Comparison of ENCODE assay signal across 18 mouse cellular contexts in genomic region chr11:74842045-74842444, GRCm38 (mm10). TPM values are rescaled to one million over a fixed set of nuclear protein-coding genes. Genes with fewer than 3 reads are reported as not detected.
DNase-seq lines count a peak whose midpoint lies in the region; TF ChIP-seq lines count a peak whose summit lies in the region.
"Had no signal": no experiment of that assay in that cellular context is flagged by ENCODE, and none has a peak within 500 bp of the region (broad histone marks: within the 10 kb centered on the region; RNA-seq: fewer than 3 reads in every experiment).

No protein-coding gene starts in this region.

- peaks cover 7% of the 10 kb centered on the region for H3K4me1 ChIP-seq in ES-Bruce4 (ENCODE audit: control insufficient read depth, insufficient read depth, low read length)

- no peak for DNase-seq in gastrocnemius, adult 2 months
- DNase-seq in gastrocnemius, adult 18-20 months (ENCODE audit: low spot score), result no peak
- DNase-seq in kidney, adult 11 months, result peak; percentile 47
- DNase-seq in kidney, postnatal 4 days, result no peak
- no peak for DNase-seq in left cerebral cortex, adult 2 months (ENCODE audit: extremely low spot score in 1 of 2, low spot score in 2 of 2)
- DNase-seq in left cerebral cortex, adult 9 months (ENCODE audit: low spot score in 2 of 2), result no peak
- DNase-seq in embryo, embryonic 10.5 days (ENCODE audit: low spot score), result no peak
- DNase-seq: embryo, embryonic 11 days; layer of hippocampus, postnatal 36 days; liver, embryonic 13.5 days; retina, postnatal 1 day had no signal

- intact Hi-C loops in gastrocnemius, adult 2 months (cut with DNase I), result loop anchor here (10.0 kb wide), 1 partner anchor 117 kb away; the partner anchor contains the start of gene Pafah1b1
- intact Hi-C loops in left cerebral cortex, adult 2 months (cut with DNase I), result no loop called here

- H3K27me3 ChIP-seq in ES-Bruce4 (ENCODE audit: control insufficient read depth, insufficient read depth, low read length, poor library complexity, severe bottlenecking), result no peaks in the 10 kb centered on the region
- H3K27me3 ChIP-seq: CH12.LX; forebrain, embryonic 15.5 days; heart, embryonic 13.5 days; liver, embryonic 13.5 days; lung, embryonic 15.5 days; stomach, embryonic 15.5 days had no signal

- H3K36me3 ChIP-seq in ES-Bruce4 (ENCODE audit: control insufficient read depth, insufficient read depth, low read length, poor library complexity, severe bottlenecking), result no peaks in the 10 kb centered on the region

- TF ChIP-seq POLR2A in ES-Bruce4 (IDR thresholded peaks at IDR 0.05; ENCODE audit: insufficient read depth, low read length), result no peak

- TF ChIP-seq EP300 in ES-Bruce4 (IDR thresholded peaks at IDR 0.05; ENCODE audit: insufficient read depth, low read depth, low read length), result no peak

- peak overlapping the region; percentile 46 for H3K27ac ChIP-seq in gastrocnemius, adult 2 months
- H3K27ac ChIP-seq in left cerebral cortex, adult 2 months, result peak overlapping the region; percentile 76
- H3K27ac ChIP-seq in ES-Bruce4 (ENCODE audit: insufficient read depth, low read length), result no peak overlapping the region
- H3K27ac ChIP-seq: forebrain, embryonic 15.5 days; hindbrain, embryonic 14.5 days; liver, embryonic 13.5 days; lung, embryonic 15.5 days; stomach, embryonic 15.5 days had no signal

- no peaks in the 10 kb centered on the region for H3K9me3 ChIP-seq in ES-Bruce4 (replicated peaks; ENCODE audit: control insufficient read depth, insufficient read depth, low read length, poor library complexity, severe bottlenecking)
- H3K9me3 ChIP-seq: forebrain, embryonic 15.5 days; lung, embryonic 15.5 days; stomach, embryonic 15.5 days had no signal

- no peak for TF ChIP-seq CTCF in gastrocnemius, adult 2 months (IDR thresholded peaks at IDR 0.05)
- TF ChIP-seq CTCF in left cerebral cortex, adult 2 months (IDR thresholded peaks at IDR 0.05), result no peak
- no peak for TF ChIP-seq CTCF in ES-Bruce4 (IDR thresholded peaks at IDR 0.05; ENCODE audit: low read depth, low read length)

- no peak overlapping the region for H3K4me3 ChIP-seq in gastrocnemius, adult 2 months
- no peak overlapping the region for H3K4me3 ChIP-seq in left cerebral cortex, adult 2 months
- no peak overlapping the region for H3K4me3 ChIP-seq in ES-Bruce4 (ENCODE audit: low read depth, low read length)
- H3K4me3 ChIP-seq: forebrain, embryonic 15.5 days; heart, embryonic 13.5 days; liver, embryonic 13.5 days; lung, embryonic 15.5 days; stomach, embryonic 15.5 days had no signal

- 0 out of 2 replicates have a peak overlapping the region, but pooled peaks have one; percentile 14 for H3K9ac ChIP-seq in ES-Bruce4 (ENCODE audit: low read depth, poor library complexity, severe bottlenecking)
- H3K9ac ChIP-seq: forebrain, embryonic 15.5 days; hindbrain, embryonic 14.5 days; liver, embryonic 13.5 days; lung, embryonic 15.5 days; stomach, embryonic 15.5 days had no signal

RNA-seq across cellular contexts. Expression of gene Mnt, which starts 11.3 kb away (rescaled TPM):
- total RNA-seq in gastrocnemius, adult 2 months (2021), result 10 to 100 TPM in 1 of 2 experiments, 1 to 10 TPM in 1; 6.1 to 11.6 TPM
- 1 to 10 TPM; 4.8 to 7.0 TPM for total RNA-seq in gastrocnemius, adult 18-20 months (2021)
- 10 to 100 TPM; 32.4 to 37.3 TPM for total RNA-seq in left cerebral cortex, adult 2 months (2021)
- polyA plus RNA-seq in ES-Bruce4 (2011; ENCODE audit: insufficient read depth, insufficient read length, low read depth, missing spikeins), result 15.4 and 17.1 TPM in 2 replicates

RNA-seq across cellular contexts. Expression of gene Sgsm2, which starts 54.8 kb away (rescaled TPM):
- 1 to 10 TPM; 2.1 TPM for total RNA-seq in gastrocnemius, adult 2 months (2021)
- 1 to 10 TPM; 1.6 to 2.4 TPM for total RNA-seq in gastrocnemius, adult 18-20 months (2021)
- 10 to 100 TPM; 83.1 to 94.5 TPM for total RNA-seq in left cerebral cortex, adult 2 months (2021)
- 17.4 and 21.2 TPM in 2 replicates for polyA plus RNA-seq in ES-Bruce4 (2011; ENCODE audit: insufficient read depth, insufficient read length, low read depth, missing spikeins)

RNA-seq across cellular contexts. Expression of gene Tsr1, which starts 55.8 kb away (rescaled TPM):
- 10 to 100 TPM; 24.7 to 28.9 TPM for total RNA-seq in gastrocnemius, adult 2 months (2021)
- 10 to 100 TPM; 22.8 to 26.7 TPM for total RNA-seq in gastrocnemius, adult 18-20 months (2021)
- 10 to 100 TPM; 28.2 to 34.0 TPM for total RNA-seq in left cerebral cortex, adult 2 months (2021)
- polyA plus RNA-seq in ES-Bruce4 (2011; ENCODE audit: insufficient read depth, insufficient read length, low read depth, missing spikeins), result 100 and 105 TPM in 2 replicates

Comparison
In these comparisons a context has a peak if more than half of its experiments do, and no peak if none do; other contexts are left out.
1. RNA of gene Sgsm2, which starts 54.8 kb away (total RNA-seq): 83.1 to 94.5 TPM in left cerebral cortex, adult 2 months; 1.6 to 2.4 TPM in gastrocnemius, adult 18-20 months and 2.1 TPM in gastrocnemius, adult 2 months; every median in the first group is over 10 times any median in the second.